Mouse (Mus musculus): Measurements from ENCODE around the gene Syt16.

The Syt16 gene

DNA sequence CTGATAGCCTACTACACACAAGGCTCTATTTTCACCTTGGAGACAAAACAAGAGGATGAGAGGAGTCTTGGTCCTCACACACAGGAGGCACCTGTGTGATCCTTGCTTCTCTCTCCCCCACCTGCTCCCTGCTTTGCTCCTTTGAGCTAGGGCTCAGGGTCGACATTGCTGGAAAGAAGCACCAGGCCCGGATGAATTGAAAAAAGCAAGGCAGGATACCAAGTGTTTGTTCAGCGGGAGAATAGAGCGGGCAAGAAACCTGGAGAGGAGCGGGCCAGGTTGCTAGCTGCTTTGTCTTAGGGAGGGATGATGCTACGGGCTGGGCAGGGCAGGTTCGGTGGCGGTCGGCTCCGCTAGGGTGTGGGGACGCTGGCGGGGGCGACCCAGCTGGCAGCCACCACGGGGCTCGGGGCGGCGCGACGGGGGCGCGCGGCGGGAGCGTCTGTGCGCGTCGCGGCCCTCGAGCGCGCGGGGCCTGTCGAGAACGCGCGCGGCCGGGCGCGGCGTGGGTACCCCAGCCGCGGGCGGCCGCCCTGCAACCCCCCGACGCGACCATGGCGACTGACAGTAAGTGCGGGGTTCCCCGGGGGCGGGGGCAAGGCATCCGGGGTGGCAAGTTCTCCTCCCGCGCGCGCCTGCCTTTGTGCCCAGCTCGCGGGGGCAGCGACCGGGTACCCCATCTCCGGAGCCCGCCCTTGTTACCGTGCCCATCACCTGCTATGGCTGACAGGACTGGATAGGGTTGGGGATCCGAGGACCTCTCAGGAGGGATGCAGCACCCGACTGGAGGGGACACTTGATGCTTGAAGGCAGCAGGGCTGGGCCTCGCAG, at the start of gene Syt16:
Syt16 (plus strand) TSS at position 365 of the 831 bp plus-strand sequence.
- ChIA-PET POLR2A (no interaction called here), CTCF (interaction anchor here in 3 of 4 experiments (0.7 to 1.6 kb wide), 4 partner anchors 12 to 297 kb away, joined by 3 to 10 read pairs (median 3); no protein-coding TSS in a partner anchor)

GRCm38 (mm10) chr12:73948415-73948814, 49.0 kb upstream of the Syt16 start:
- CTCF ChIA-PET: no interaction called here

GRCm38 (mm10) chr12:73949318-73950058, 48.0 kb upstream of the Syt16 start:
- CTCF ChIA-PET: interaction anchor here in 1 of 4 experiments (0.6 kb wide), 1 partner anchor 1126 kb away, joined by 3 read pairs; no protein-coding TSS in a partner anchor
- POLR2A ChIA-PET: interaction anchor here in 3 of 4 experiments (0.5 to 3.5 kb wide), 17 partner anchors 10 to 947 kb away, joined by 3 to 12 read pairs (median 4); partner anchors contain the start of gene Gm49321 (in 1 of the 3)

More at GRCm38 (mm10) chr12:73948415-73948814, 49.0 kb upstream of the Syt16 start:
- POLR2A ChIA-PET: interaction anchor here in 3 of 4 experiments (1.3 to 3.5 kb wide), 9 partner anchors 12 to 41 kb away, joined by 3 to 12 read pairs (median 4); partner anchors contain the start of gene Gm49321 (in 1 of the 3)

DNA sequence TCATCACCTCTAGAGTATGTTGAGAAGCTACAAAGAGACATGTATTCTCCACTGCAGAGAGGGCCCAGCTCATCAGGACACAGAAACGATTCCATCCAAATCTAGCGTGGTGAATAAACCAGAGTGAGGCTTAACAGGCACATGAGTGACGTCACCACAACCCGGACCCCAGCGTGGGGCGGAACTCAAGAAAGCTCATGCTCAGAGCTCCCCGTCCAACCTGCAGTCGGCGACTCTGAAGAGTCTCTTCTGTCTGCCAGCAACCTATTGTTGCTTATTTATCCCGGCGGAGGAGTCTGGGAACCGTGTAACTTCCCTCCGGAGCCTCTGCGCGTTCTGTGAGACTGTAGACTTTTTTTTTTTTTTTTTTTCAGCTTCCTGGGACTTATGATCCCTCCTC, 44.6 kb upstream of the Syt16 start:
- ChIA-PET POLR2A (interaction anchor here in 3 of 4 experiments (0.5 to 3.1 kb wide), 32 partner anchors 9 to 1985 kb away, joined by 3 to 18 read pairs (median 5); partner anchors contain the start of genes Ppp2r5e (in 1 of the 3) and Snapc1 (in 1 of the 3)), CTCF (interaction anchor here (0.5 to 1.1 kb wide), 8 partner anchors 19 to 1927 kb away, joined by 3 to 8 read pairs (median 3); partner anchors contain the start of gene Gm11042 (in 1 of the 4))

GRCm38 (mm10) chr12:73953420-73954186, 43.9 kb upstream of the Syt16 start:
- POLR2A ChIA-PET: interaction anchor here in 3 of 4 experiments (0.5 to 3.1 kb wide), 28 partner anchors 8 to 1985 kb away, joined by 3 to 18 read pairs (median 5); partner anchors contain the start of genes Ppp2r5e (in 1 of the 3) and Snapc1 (in 1 of the 3)
- CTCF ChIA-PET: interaction anchor here (0.5 to 1.1 kb wide), 6 partner anchors 18 to 1413 kb away, joined by 3 to 4 read pairs (median 3); partner anchors contain the start of gene Gm11042 (in 1 of the 4)

DNA sequence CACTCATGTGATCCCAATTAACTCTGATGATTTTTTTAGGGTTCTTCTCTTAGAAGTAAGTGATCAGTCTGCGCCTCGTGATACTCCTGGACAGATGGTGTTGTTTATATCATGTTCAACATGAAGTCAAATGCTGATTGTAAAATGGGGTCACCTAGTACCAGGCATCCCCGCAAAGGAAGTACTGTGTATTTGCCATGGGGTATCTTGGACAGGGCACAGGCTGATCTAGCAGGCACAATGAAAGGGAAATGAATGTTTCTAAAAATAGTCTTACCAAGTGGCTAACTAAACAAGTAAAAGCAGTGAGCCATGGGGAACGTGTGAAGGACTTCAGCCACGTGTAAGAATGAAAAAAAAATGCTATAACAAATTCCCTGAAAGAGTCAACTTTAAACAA, 42.7 kb upstream of the Syt16 start:
- ChIA-PET POLR2A (interaction anchor here in 1 of 4 experiments (2.7 kb wide), 1 partner anchor 47 kb away, joined by 13 read pairs; no protein-coding TSS in a partner anchor), CTCF (no interaction called here)

- ChIA-PET POLR2A (no interaction called here), CTCF (no interaction called here)
Observed at GRCm38 (mm10) chr12:73957676-73958075, 39.8 kb upstream of the Syt16 start.

DNA sequence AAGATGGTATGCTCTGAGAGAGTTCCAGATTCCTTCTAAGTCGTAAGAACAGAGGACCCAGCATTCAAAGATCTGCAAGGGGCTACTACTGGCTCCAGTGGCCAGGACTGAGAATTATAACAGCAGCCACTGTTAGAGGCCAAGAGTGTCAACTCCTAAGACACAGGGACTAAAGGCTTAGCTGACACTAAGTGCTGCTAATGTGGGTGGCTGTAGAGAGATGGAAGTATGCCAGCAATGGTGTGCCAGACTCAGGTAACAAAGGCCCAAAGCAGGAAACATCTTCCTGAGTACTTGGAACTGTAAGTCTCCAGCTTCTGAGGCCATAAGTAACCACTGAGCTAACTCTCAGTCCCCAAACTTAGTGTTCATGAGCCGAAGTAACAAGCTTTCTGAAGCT, 38.6 kb upstream of the Syt16 start:
- ChIA-PET CTCF (no interaction called here), POLR2A (no interaction called here)

DNA sequence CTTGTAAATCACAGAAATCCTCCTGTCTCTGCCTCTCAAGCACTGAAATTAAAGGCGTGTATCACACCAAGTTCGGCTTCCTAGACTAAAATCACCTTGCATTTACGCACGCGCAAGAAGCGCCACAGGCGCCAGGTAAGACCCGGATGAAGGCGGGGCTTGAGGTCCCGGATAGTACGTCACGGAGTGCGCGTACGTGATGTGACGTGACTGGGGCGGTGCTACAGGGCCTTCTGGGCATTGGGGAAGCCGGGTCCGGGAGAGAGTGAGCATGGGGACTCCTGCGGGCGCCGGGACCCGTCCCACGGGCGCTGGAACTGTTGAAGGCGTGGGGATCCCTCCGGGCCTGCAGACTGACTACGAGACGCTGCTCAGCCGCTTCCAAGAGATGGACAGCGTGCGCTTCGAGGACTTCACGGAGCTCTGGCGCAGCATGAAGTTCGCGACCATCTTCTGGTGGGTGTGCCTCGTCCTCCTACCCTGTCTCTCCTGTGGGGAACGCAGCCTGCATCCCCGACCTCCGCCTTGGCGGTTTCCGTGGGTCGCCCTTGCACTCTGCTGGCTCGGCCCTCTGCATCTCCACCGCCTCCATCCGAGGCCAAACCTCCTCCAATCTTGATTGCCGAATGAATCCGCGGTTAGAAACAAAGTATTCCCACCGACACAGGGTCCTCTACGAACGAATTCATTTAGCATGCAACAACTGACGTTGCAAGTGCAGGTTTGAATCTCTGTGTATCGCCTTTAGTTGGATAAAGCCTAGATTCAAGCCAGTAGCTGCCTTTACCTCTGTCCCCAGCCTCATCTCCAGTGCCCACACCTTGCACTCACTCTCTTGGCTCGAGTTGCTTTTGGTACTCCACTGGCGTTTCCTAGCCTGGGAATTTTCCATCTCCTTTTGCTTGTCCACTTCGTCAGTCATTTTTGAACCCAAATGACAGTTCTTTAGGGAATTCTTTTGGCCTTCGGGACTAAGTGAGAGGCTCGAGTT, 32.9 kb upstream of the Syt16 start, which contains the start of gene Snapc1:
Snapc1 (plus strand) TSS at position 191 of the 991 bp plus-strand sequence.
- CTCF ChIA-PET: interaction anchor here in 1 of 4 experiments (0.5 kb wide), 1 partner anchor 244 kb away, joined by 3 read pairs; no protein-coding TSS in a partner anchor

GRCm38 (mm10) chr12:73969142-73969541, 28.3 kb upstream of the Syt16 start:
- CTCF ChIA-PET: interaction anchor here in 1 of 4 experiments (1.0 kb wide), 1 partner anchor 40 kb away, joined by 3 read pairs; no protein-coding TSS in a partner anchor
- POLR2A ChIA-PET: interaction anchor here in 1 of 4 experiments (1.1 kb wide), 1 partner anchor 16 kb away, joined by 3 read pairs; no protein-coding TSS in a partner anchor

More for the DNA sequence above, 32.9 kb upstream of the Syt16 start, which contains the start of gene Snapc1:
- POLR2A ChIA-PET: interaction anchor here in 3 of 4 experiments (0.8 to 1.5 kb wide), 7 partner anchors 9 to 57 kb away, joined by 3 to 5 read pairs (median 3); no protein-coding TSS in a partner anchor

- CTCF ChIA-PET: interaction anchor here in 1 of 4 experiments (0.6 kb wide), 1 partner anchor 31 kb away, joined by 3 read pairs; no protein-coding TSS in a partner anchor
Observed at GRCm38 (mm10) chr12:73974584-73974983, 22.9 kb upstream of the Syt16 start.

DNA sequence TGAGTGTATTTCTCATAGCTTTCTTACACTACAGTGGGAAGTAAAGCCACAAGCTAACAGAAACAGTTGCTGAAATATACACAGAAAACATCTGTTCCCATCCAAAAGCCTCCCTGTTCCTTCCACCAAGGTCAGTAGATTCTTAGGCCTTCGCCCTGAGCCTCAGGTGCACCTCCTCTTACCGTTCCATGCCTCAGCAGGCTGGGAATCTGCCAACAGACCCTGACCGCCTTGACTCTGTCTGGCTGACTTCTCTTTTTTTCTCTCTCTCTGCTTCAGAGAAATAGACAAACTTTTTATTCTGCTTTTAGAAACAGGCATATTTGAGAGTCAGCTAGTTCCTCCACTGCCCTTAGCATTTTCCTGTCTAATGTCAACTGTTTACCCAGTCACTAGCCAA, 19.3 kb upstream of the Syt16 start:
- POLR2A ChIA-PET: interaction anchor here in 2 of 4 experiments (1.1 to 1.4 kb wide), 3 partner anchors 25 to 71 kb away, joined by 3 to 7 read pairs (median 4); no protein-coding TSS in a partner anchor
- CTCF ChIA-PET: interaction anchor here in 2 of 4 experiments (0.9 to 1.2 kb wide), 2 partner anchors 12 kb away, joined by 3 to 4 read pairs; no protein-coding TSS in a partner anchor

More at GRCm38 (mm10) chr12:73974584-73974983, 22.9 kb upstream of the Syt16 start:
- POLR2A ChIA-PET: interaction anchor here in 1 of 4 experiments (0.7 to 1.4 kb wide), 3 partner anchors 13 to 64 kb away, joined by 3 to 4 read pairs (median 3); no protein-coding TSS in a partner anchor

DNA sequence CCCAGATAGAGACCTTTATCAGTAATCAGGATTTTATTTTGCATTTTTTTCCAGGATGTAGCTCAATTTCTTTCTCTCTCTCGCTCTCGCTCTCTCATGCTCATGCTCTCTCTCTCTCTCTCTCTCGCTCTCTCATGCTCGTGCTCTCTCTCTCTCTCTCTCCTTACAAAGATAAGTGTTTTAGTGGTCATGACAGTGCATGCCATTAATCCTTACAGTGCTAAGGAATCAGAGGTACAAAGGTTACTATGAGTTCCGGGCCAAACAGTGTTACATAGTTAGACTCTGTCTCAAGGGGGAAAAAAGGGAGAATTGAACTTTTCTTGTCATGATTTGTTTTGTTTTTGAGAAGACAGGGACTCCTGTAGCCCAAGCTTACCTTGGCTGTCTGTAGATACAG, 17.8 kb upstream of the Syt16 start:
- ChIA-PET POLR2A (interaction anchor here in 1 of 4 experiments (1.4 kb wide), 1 partner anchor 26 kb away, joined by 7 read pairs; no protein-coding TSS in a partner anchor), CTCF (interaction anchor here in 1 of 4 experiments (1.2 kb wide), 1 partner anchor 10 kb away, joined by 4 read pairs; no protein-coding TSS in a partner anchor)

- POLR2A ChIA-PET: interaction anchor here in 2 of 4 experiments (0.7 to 1.5 kb wide), 2 partner anchors 25 to 75 kb away, joined by 3 read pairs; no protein-coding TSS in a partner anchor
- CTCF ChIA-PET: no interaction called here
Observed at GRCm38 (mm10) chr12:73982533-73982932, 14.9 kb upstream of the Syt16 start.

DNA sequence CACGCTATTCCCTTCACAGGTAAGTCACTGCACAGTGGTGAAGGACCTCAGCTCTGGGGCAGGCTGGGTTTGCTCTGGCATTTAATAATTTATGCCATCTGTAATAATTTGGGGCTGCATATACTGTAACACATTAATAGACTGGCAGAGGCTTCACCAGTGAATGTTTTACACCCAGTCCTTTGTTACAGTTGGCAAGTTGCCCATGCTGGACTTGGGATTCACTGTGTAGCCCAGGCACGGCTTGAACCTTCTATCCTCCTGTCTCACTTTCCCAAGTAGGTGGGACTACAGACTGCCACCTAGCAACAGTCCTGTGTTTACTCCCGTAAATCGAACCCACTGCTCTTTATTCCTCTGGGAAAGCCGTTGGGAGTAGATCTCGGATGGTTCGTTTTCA, 11.2 kb upstream of the Syt16 start:
- ChIA-PET CTCF (no interaction called here), POLR2A (no interaction called here)

GRCm38 (mm10) chr12:73988393-73989008, 9.0 kb upstream of the Syt16 start:
- ChIA-PET CTCF (interaction anchor here in 1 of 4 experiments (1.4 kb wide), 1 partner anchor 21 kb away, joined by 3 read pairs; no protein-coding TSS in a partner anchor), POLR2A (no interaction called here)
